Mouse (Mus musculus): ENCODE results near the gene Phox2b. TPM values are rescaled to one million over a fixed set of nuclear protein-coding genes. Genes with fewer than 3 reads are reported as not detected.

Gene Phox2b
- polyA plus RNA-seq, 1 experiment from 2014 or later = 2.2 TPM

- 1% methylated on average over 28 of the region's 28 CpGs for WGBS
- DNase-seq = peak; percentile 59
- Histone ChIP-seq H3K4me1 (ENCODE audit: control insufficient read depth, insufficient read depth, low read length) (no peaks in the 10 kb centered on the region), H3K4me3 (replicated peaks; ENCODE audit: low read depth, low read length) (no peak overlapping the region), H3K27ac (replicated peaks; ENCODE audit: low read depth, low read length) (no peak overlapping the region), H3K36me3 (ENCODE audit: control insufficient read depth, insufficient read depth, low read length) (no peaks in the 10 kb centered on the region), H3K9me3 (ENCODE audit: control insufficient read depth, low read length) (no peaks in the 10 kb centered on the region), H3K9ac (replicated peaks; ENCODE audit: low read length) (no peak overlapping the region), H3K4me2 (ENCODE audit: low read length) (no peak overlapping the region), H3K27me3 (ENCODE audit: control insufficient read depth, insufficient read depth, low read length) (peaks cover 88% of the 10 kb centered on the region)
- ATAC-seq (ENCODE audit: low FRiP score, low TSS enrichment) = peak; percentile 37
These were observed 2.9 kb upstream of the Phox2b start for GRCm38 (mm10) chr5:67101793-67102600.

- no peak overlapping the region for H3K27ac ChIP-seq (replicated peaks; ENCODE audit: low read depth, low read length)
- no peak overlapping the region for H3K9ac ChIP-seq (replicated peaks; ENCODE audit: low read length)
- peaks cover 87% of the 10 kb centered on the region for H3K27me3 ChIP-seq (ENCODE audit: control insufficient read depth, insufficient read depth, low read length)
- H3K9me3 ChIP-seq (ENCODE audit: control insufficient read depth, low read length) = no peaks in the 10 kb centered on the region
- H3K4me1 ChIP-seq (ENCODE audit: control insufficient read depth, insufficient read depth, low read length) = no peaks in the 10 kb centered on the region
- WGBS = 4% methylated on average over 9 of the region's 9 CpGs
- H3K4me2 ChIP-seq (ENCODE audit: low read length) = no peak overlapping the region
- ATAC-seq (ENCODE audit: low FRiP score, low TSS enrichment) = peak; percentile 37; the same call in 1 of the 2 replicates
- H3K4me3 ChIP-seq (replicated peaks; ENCODE audit: low read depth, low read length) = no peak overlapping the region
- H3K36me3 ChIP-seq (ENCODE audit: control insufficient read depth, insufficient read depth, low read length) = no peaks in the 10 kb centered on the region
- peak; percentile 18 for DNase-seq
These were observed 2.3 kb upstream of the Phox2b start for GRCm38 (mm10) chr5:67101395-67101760.

- H3K27ac ChIP-seq (replicated peaks; ENCODE audit: low read depth, low read length) = no peak overlapping the region
- WGBS = 2% methylated on average over 34 of the region's 34 CpGs
- peak; percentile 48 for DNase-seq
These were observed 1.7 kb upstream of the Phox2b start for GRCm38 (mm10) chr5:67100564-67101394.

GRCm38 (mm10) chr5:67099393-67100271 lies 531 bp upstream of the Phox2b start:
- Histone ChIP-seq H3K27ac (replicated peaks; ENCODE audit: low read depth, low read length) (no peak overlapping the region), H3K9ac (replicated peaks; ENCODE audit: low read length) (no peak overlapping the region), H3K36me3 (ENCODE audit: control insufficient read depth, insufficient read depth, low read length) (no peaks in the 10 kb centered on the region), H3K27me3 (ENCODE audit: control insufficient read depth, insufficient read depth, low read length) (peaks cover 88% of the 10 kb centered on the region), H3K4me2 (ENCODE audit: low read length) (no peak overlapping the region), H3K4me3 (replicated peaks; ENCODE audit: low read depth, low read length) (no peak overlapping the region), H3K9me3 (ENCODE audit: control insufficient read depth, low read length) (no peaks in the 10 kb centered on the region), H3K4me1 (ENCODE audit: control insufficient read depth, insufficient read depth, low read length) (no peaks in the 10 kb centered on the region)
- DNase-seq = peak; percentile 67
- under 1% methylated on average over 32 of the region's 32 CpGs for WGBS
- ATAC-seq (ENCODE audit: low FRiP score, low TSS enrichment) = no peak

More at GRCm38 (mm10) chr5:67100564-67101394, 1.7 kb upstream of the Phox2b start:
- ATAC-seq (ENCODE audit: low FRiP score, low TSS enrichment) = no peak
- no peak overlapping the region for H3K9ac ChIP-seq (replicated peaks; ENCODE audit: low read length)
- H3K36me3 ChIP-seq (ENCODE audit: control insufficient read depth, insufficient read depth, low read length) = no peaks in the 10 kb centered on the region
- no peaks in the 10 kb centered on the region for H3K4me1 ChIP-seq (ENCODE audit: control insufficient read depth, insufficient read depth, low read length)
- H3K9me3 ChIP-seq (ENCODE audit: control insufficient read depth, low read length) = no peaks in the 10 kb centered on the region
- peaks cover 86% of the 10 kb centered on the region for H3K27me3 ChIP-seq (ENCODE audit: control insufficient read depth, insufficient read depth, low read length)
- no peak overlapping the region for H3K4me3 ChIP-seq (replicated peaks; ENCODE audit: low read depth, low read length)
- H3K4me2 ChIP-seq (ENCODE audit: low read length) = no peak overlapping the region

- H3K9ac ChIP-seq (replicated peaks; ENCODE audit: low read length) = no peak overlapping the region
- no peaks in the 10 kb centered on the region for H3K4me1 ChIP-seq (ENCODE audit: control insufficient read depth, insufficient read depth, low read length)
- H3K9me3 ChIP-seq (ENCODE audit: control insufficient read depth, low read length) = no peaks in the 10 kb centered on the region
- H3K27ac ChIP-seq (replicated peaks; ENCODE audit: low read depth, low read length) = no peak overlapping the region
- peak; percentile 58 for DNase-seq
- no peak overlapping the region for H3K4me3 ChIP-seq (replicated peaks; ENCODE audit: low read depth, low read length)
- 2% methylated on average over 23 of the region's 23 CpGs for WGBS
- peaks cover 88% of the 10 kb centered on the region for H3K27me3 ChIP-seq (ENCODE audit: control insufficient read depth, insufficient read depth, low read length)
- no peaks in the 10 kb centered on the region for H3K36me3 ChIP-seq (ENCODE audit: control insufficient read depth, insufficient read depth, low read length)
- no peak for ATAC-seq (ENCODE audit: low FRiP score, low TSS enrichment)
- no peak overlapping the region for H3K4me2 ChIP-seq (ENCODE audit: low read length)
These were observed 909 bp downstream of the Phox2b start for GRCm38 (mm10) chr5:67098051-67098732.

- no peaks in the 10 kb centered on the region for H3K36me3 ChIP-seq (ENCODE audit: control insufficient read depth, insufficient read depth, low read length)
- H3K4me2 ChIP-seq (ENCODE audit: low read length) = no peak overlapping the region
- no peak overlapping the region for H3K9ac ChIP-seq (replicated peaks; ENCODE audit: low read length)
- peaks cover 88% of the 10 kb centered on the region for H3K27me3 ChIP-seq (ENCODE audit: control insufficient read depth, insufficient read depth, low read length)
- WGBS = under 1% methylated on average over 41 of the region's 41 CpGs
- ATAC-seq (ENCODE audit: low FRiP score, low TSS enrichment) (no peak), DNase-seq (peak; percentile 50)
- no peaks in the 10 kb centered on the region for H3K9me3 ChIP-seq (ENCODE audit: control insufficient read depth, low read length)
- H3K4me3 ChIP-seq (replicated peaks; ENCODE audit: low read depth, low read length) = no peak overlapping the region
- no peaks in the 10 kb centered on the region for H3K4me1 ChIP-seq (ENCODE audit: control insufficient read depth, insufficient read depth, low read length)
- no peak overlapping the region for H3K27ac ChIP-seq (replicated peaks; ENCODE audit: low read depth, low read length)
These were observed 1.7 kb downstream of the Phox2b start for GRCm38 (mm10) chr5:67097106-67098050.

GRCm38 (mm10) chr5:67096378-67096771 lies 2.7 kb downstream of the Phox2b start:
- Histone ChIP-seq H3K4me1 (ENCODE audit: control insufficient read depth, insufficient read depth, low read length) (no peaks in the 10 kb centered on the region), H3K9ac (replicated peaks; ENCODE audit: low read length) (no peak overlapping the region), H3K27me3 (ENCODE audit: control insufficient read depth, insufficient read depth, low read length) (peaks cover 88% of the 10 kb centered on the region), H3K27ac (replicated peaks; ENCODE audit: low read depth, low read length) (no peak overlapping the region), H3K36me3 (ENCODE audit: control insufficient read depth, insufficient read depth, low read length) (no peaks in the 10 kb centered on the region), H3K9me3 (ENCODE audit: control insufficient read depth, low read length) (no peaks in the 10 kb centered on the region), H3K4me3 (replicated peaks; ENCODE audit: low read depth, low read length) (peak overlapping the region; percentile 17; the same call in 1 of the 2 replicates), H3K4me2 (ENCODE audit: low read length) (peak overlapping the region; percentile 39)
- under 1% methylated on average over 28 of the region's 28 CpGs for WGBS
- ATAC-seq (ENCODE audit: low FRiP score, low TSS enrichment) (no peak), DNase-seq (peak; percentile 44)

All from midbrain, embryonic 14.5 days (tissue).